Mouse (Mus musculus): ENCODE data around the gene Wdtc1. TPM values are rescaled to one million over a fixed set of nuclear protein-coding genes. Genes with fewer than 3 reads are reported as not detected.
A peak's percentile ranks its signal among the peaks of the same experiment; 100 is the strongest.

Gene Wdtc1
- total RNA-seq (2021), result 10 to 100 TPM; 85.6 to 88.5 TPM
- long read RNA-seq, experiment 1, full-length matches to known transcripts, result 10 of 59 reads
- long read RNA-seq, experiment 1, partial matches to known transcripts, result 2 of 59 reads
- long read RNA-seq, experiment 1, other reads (novel, unspliced or antisense), result 47 of 59 reads
- long read RNA-seq, experiment 2, full-length matches to known transcripts, result 6 of 45 reads
- long read RNA-seq, experiment 2, partial matches to known transcripts, result 2 of 45 reads
- long read RNA-seq, experiment 2, other reads (novel, unspliced or antisense), result 37 of 45 reads

DNA sequence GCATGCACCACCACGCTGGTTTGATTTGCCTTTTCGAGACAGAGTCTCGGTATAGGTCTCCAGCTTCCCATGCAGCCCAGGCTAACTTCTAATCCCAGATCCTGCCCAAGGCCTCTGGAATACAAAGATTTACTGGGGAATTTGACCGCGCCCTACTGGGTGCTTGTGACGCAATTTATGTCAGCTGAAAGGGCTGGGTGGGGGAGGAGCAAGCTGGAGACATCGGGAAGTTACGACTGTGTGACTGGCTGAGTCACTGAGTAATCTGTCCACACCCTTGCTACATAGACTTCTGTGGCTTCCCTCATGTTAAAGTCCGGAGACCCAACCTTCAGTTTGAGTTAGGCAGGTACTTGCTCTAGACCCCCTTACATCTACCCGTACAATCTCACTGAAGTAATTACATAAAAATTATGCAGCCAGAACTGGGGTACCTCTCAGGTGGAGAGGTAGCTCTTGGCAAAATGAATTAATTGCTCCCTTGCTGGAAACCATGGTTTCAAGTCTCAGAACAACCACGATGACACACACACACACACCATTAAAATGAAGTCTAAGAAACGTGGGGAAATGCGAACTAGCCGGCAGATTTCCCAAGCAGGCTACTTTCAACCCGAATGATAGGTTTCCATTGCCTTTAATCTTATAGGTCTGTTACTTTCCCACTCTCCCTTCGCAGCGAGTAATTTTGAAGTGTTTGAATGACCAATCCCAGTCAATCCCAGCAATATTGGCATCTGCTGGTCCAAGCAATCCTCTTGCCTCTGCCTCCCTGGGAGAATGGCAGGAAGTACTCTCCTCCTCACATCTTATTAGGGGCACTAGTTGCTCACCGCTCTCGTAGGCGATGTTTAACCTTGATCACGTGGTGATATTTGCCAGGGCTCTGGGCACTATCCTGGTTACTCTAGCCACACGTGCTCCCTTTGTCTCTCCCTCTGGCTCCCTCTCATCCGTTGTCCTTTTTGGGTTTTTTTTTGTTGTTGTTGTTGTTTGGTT is at the start of gene Wdtc1:
Wdtc1 (minus strand) TSS at position 115 of the 999 bp plus-strand sequence.
- DNase-seq, result no peak
- intact Hi-C loops (cut with DNase I), result no loop called here

GRCm38 (mm10) chr4:133402011-133402410 is 48.7 kb upstream of the Wdtc1 start:
- DNase-seq, result no peak
- intact Hi-C loops (cut with DNase I), result no loop called here

GRCm38 (mm10) chr4:133400098-133400497 is 46.8 kb upstream of the Wdtc1 start:
- DNase-seq, result no peak
- intact Hi-C loops (cut with DNase I), result no loop called here

- no peak for DNase-seq
- intact Hi-C loops (cut with DNase I), result no loop called here
Observed at GRCm38 (mm10) chr4:133399509-133399908, 46.2 kb upstream of the Wdtc1 start.

DNA sequence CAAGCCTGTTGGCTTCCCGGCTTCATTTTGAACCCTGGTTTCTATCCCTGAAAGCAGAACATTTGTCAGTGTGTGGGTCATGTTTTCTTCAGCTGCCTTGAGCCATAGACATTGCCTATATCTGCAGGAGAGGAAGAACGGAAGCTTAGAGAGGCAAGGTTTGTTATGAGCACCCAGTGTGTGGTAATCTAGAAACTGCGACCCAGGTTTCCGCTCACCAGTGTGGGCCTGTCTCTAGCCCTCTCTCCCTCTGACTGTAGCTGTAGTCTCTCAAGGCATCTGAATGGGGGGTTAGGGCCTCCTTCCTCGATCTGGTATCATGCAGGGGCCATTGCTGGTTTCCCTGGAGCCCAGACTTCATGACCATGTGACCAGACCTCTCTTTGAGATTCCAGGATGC is 45.3 kb upstream of the Wdtc1 start:
- intact Hi-C loops (cut with DNase I), result no loop called here
- DNase-seq, result no peak

GRCm38 (mm10) chr4:133397961-133398360 is 44.7 kb upstream of the Wdtc1 start:
- no peak for DNase-seq
- intact Hi-C loops (cut with DNase I), result no loop called here

DNA sequence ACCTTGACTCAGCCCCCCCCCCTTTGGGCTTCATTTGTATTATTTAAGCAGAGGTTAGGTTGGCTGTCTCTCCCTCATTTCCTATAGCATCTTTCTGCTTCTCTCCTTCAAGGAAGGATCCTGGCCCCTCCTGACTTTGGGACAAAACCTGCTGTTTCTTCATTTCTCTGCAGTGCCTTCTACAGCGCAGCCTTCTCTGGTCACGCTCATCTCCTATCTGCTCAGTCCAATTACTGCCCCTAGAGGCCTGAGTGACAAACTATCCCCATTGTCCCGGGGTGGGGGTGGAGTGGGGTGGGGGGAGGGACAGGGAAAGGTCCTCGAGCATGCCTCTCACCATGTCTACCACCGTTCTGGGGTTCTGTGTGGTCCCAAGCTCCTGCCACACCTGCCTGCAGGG is 44.0 kb upstream of the Wdtc1 start:
- intact Hi-C loops (cut with DNase I), result no loop called here
- no peak for DNase-seq

DNA sequence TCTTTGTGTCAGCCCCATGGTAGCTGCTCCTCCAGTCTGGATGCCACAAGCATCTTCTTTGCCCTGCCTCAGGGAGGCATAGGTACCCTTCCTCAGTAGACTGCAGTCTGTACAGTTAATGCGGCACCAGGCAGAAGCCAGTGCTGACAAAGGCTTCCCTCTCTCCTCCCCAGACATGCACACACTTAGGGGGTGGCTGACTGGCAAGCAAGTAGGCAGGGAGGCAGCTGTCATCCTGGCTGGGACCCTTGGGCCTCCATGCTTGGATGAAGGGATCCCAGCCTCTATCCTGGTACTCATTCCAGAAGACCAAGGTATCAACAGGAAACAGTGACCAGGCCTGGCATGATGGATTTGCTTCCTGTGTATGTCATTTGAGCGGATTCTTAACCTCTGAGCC is 42.8 kb upstream of the Wdtc1 start:
- DNase-seq, result no peak
- intact Hi-C loops (cut with DNase I), result no loop called here

DNA sequence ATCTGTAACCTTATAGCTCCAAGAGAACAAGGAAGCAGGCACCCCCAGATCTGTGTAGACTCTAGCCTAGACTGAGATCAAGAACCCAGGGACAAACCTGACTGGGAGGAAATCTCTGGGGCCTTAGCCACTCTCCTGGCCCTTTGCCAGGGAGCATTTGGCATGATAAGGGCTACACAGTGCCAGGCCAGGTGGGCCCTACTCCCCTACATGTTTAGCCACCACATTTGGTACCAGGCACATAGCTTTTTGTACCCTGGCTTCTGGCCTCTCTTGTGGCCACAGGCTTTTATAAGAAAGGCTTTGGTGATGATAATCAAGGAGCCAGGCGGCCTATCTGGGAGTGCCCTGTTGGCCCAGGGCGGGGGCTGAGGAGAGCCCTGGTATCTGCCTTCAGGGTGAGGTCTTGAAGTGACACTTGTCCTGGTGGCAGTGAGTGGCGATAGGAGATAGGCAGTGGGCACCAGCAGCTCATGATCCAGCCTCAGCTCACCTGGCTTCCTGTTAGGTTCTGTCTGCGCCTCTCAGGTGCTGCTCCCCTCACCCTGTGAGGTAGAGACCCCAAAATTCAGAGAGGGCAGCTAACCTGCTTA is 41.8 kb upstream of the Wdtc1 start:
- intact Hi-C loops (cut with DNase I), result no loop called here
- DNase-seq, result no peak

DNA sequence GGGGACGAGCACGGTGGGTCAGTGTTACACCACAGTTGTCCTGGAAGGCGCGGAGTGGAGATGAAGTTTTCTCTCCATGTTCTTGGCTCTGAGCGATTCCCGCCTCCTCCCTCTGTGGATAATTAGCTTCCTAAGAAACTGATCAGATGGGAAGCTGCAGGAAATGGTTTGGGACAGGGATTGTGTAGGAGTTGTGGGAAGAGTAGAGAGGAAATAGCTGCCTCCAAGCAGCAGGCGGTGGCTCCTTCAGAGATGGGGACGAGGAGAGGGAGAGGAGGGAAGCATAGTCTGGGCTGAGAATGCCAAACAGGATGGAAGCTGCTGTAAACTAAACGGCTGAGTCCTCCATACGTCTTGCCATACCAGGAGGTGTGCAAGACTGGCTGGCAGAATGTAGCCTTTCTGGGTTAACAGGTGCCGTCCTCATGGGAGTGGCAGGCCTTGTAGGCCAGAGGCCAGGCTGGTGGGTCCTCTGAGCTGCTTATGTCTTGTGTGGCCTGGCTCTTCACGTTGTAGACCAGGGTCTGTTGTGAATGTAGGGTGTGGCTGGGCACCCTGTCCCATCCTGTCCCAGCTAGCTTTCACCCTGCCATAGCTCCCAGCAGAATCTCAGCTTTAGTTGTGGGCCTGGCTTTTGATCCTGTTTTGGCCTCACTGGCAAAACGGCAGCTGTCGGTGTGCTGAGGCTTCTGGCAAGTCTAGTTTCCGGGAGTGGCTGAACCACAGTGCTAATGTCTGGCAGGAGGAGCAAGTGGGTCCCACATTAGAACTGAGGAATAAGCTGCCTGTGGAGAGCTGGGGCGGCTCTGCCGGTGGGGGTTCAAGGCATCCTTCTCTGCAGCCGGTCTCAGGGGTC is 38.1 kb upstream of the Wdtc1 start:
- intact Hi-C loops (cut with DNase I), result no loop called here
- no peak for DNase-seq

GRCm38 (mm10) chr4:133390585-133390984 is 37.3 kb upstream of the Wdtc1 start:
- no peak for DNase-seq
- intact Hi-C loops (cut with DNase I), result no loop called here

DNA sequence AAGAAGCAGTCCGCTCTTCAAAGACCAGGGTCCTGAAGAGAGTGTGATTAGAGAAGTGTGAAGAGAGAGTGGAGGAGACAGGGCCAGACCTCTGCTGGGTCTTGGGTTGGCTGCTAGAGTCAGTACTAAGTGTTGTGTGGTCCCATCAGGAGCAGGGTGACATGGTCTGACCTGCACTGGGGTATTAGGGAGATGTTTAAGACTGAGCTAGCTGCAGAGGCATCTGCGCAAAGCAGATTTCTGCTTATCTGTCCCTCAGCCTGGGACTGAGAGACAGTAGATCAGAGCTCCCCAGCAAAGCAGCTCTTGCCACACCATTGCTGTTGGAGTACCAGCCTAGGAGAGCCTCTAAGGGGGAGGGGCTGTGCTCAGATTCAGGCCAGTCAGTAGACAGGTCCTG is 36.8 kb upstream of the Wdtc1 start:
- no peak for DNase-seq
- intact Hi-C loops (cut with DNase I), result no loop called here

DNA sequence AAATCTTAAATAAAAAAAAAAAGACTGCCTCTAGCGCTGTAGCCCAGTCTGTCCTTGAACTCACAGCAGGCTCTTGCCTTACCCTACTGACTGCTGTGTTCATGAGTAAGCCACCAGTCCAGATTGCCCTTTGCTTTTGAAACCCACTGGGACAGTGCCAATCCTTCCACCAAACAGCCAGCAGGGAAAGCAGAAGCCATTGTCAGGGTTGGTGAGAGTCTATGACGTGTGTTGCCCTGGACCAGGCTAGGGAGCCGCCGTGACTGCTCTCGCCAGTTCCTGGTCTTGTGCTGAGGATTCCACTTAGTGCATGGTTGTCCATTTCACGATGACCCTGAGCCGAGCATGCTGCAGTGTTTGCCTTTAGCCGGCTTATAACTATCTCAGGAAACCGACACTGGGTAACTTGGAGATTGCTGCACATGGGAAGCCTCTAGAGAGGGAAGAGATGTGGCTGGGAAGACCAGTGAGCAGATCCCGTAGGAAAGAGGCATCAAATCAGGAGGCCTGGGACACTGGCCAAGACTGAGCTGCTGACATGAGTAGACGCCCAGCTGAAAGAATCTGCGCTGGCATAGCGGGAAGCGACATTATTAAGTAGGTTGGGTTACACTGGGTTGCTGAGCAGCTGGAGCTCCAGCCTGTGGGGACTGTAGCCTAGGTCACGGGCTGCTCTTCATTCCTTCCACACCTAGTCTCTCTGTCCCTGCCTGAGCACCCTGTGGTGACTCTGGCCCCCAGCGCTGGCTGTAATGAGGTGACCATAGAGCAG is 35.7 kb upstream of the Wdtc1 start:
- intact Hi-C loops (cut with DNase I), result no loop called here
- DNase-seq, result peak; percentile 66 to 75

DNA sequence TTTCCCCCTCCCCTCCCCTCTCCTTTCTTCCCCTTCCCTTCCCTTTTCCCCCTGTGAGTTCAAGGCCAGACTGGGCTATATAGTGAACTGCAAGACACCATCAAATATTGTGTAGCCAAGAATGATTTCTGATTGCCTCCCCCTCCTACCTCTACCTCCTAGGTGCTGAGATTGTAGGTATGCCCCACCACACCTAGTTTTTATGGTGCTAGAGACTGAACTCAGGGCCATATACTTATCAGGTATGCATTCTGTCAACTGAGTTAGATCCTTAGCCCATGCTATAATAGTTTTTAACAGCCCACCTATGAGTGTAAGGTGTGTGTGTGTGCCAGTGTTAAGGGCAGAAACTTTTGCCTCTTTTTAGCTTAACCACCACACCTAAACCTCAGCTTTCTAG is 33.8 kb upstream of the Wdtc1 start:
- intact Hi-C loops (cut with DNase I), result no loop called here
- DNase-seq, result no peak

GRCm38 (mm10) chr4:133386061-133386797 is 32.9 kb upstream of the Wdtc1 start:
- DNase-seq, result no peak
- intact Hi-C loops (cut with DNase I), result no loop called here

- intact Hi-C loops (cut with DNase I), result no loop called here
Observed at GRCm38 (mm10) chr4:133381141-133381540, 27.9 kb upstream of the Wdtc1 start.

DNA sequence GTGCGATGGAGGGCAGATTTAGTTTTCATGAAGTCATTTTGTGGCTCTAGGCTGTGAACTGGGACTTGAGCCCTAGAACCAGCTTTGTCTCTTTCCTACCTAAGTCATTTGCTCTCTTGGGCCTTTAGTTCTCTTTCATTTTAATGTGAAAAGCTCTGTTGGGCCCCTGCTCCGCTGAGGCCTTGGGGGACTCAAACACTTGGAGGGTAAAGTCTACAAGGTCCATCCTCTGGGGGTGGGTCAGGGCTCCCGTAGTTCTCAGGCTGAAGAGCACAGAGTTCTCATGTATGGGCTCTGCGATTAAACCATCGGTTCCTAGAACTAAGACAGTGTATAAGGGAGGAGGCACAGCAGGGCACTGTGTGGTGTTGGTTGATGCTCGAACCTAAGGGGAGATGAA is 27.3 kb upstream of the Wdtc1 start:
- no peak for DNase-seq
- intact Hi-C loops (cut with DNase I), result no loop called here

More at GRCm38 (mm10) chr4:133381141-133381540, 27.9 kb upstream of the Wdtc1 start:
- DNase-seq, result no peak

GRCm38 (mm10) chr4:133379861-133380260 is 26.6 kb upstream of the Wdtc1 start:
- no peak for DNase-seq
- intact Hi-C loops (cut with DNase I), result no loop called here

GRCm38 (mm10) chr4:133379046-133379347 is 25.7 kb upstream of the Wdtc1 start:
- no peak for DNase-seq
- intact Hi-C loops (cut with DNase I), result no loop called here

Data from gastrocnemius, postnatal 36 days (tissue).